Mouse (Mus musculus): Measurements from ENCODE around the gene Palm2.

DNA sequence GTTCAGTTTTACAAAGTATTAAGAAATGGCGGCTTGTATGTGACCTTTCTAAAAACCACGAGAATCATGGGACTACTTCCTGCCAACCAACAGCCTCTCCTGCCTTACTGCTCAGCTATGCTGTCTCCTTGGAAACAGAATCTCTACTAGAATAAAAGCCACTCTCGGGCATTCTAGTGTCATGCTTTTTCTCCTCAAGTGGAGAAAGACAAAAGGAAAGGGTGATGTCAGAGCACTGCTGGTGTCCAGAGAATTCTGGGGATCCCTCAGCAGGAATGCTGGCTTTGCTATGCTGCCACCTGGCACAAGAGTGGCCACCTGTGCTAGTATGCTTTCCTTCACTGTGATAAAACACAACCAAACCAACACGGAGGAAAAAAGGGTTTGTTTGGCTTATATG, 226.4 kb downstream of the Palm2 start:
- TF ChIP-seq CTCF (conservative IDR thresholded peaks at IDR 0.05; ENCODE audit: insufficient read depth, insufficient read length, low read depth, low read length) (no peak), POLR2A (IDR thresholded peaks at IDR 0.05; ENCODE audit: low read depth, low read length) (no peak)
